Mouse (Mus musculus) lung, postnatal 25 days (tissue): Measurements from ENCODE around the gene Txnl4b.

Experiments
- DNase-seq: peaks from one replicate; pipeline ENCODE4 v3.0.0; 2022; ENCODE audit warnings: low spot score

The Txnl4b gene

GRCm38 (mm10) chr8:109595854-109596253, 30.2 kb downstream of the Txnl4b start:
- DNase-seq = peak; percentile 60

GRCm38 (mm10) chr8:109606725-109607124, 41.0 kb downstream of the Txnl4b start:
- DNase-seq = no peak

- no peak for DNase-seq
Observed at GRCm38 (mm10) chr8:109607650-109608049, 42.0 kb downstream of the Txnl4b start.

- peak; percentile 97 for DNase-seq
Observed at GRCm38 (mm10) chr8:109608271-109609152, 42.8 kb downstream of the Txnl4b start, which contains the start of gene Dhodh. Gene Dhodh, minus strand, starts transcription at chr8:109608673.

GRCm38 (mm10) chr8:109609153-109609502, 43.4 kb downstream of the Txnl4b start:
- DNase-seq = peak; percentile 29

- DNase-seq = no peak
Observed at GRCm38 (mm10) chr8:109614243-109615210, 48.8 kb downstream of the Txnl4b start, which contains the start of gene Pkd1l3. Gene Pkd1l3, plus strand, starts transcription at chr8:109614517.

- DNase-seq = no peak
Observed at GRCm38 (mm10) chr8:109615569-109615968, 49.9 kb downstream of the Txnl4b start.
